Mouse (Mus musculus) right cerebral cortex, postnatal 14 days (tissue): ENCODE data around the gene Clba1.

Experiments used
- DNase-seq: peaks from one replicate; pipeline ENCODE4 v3.0.0; 2022

Gene Clba1

DNA sequence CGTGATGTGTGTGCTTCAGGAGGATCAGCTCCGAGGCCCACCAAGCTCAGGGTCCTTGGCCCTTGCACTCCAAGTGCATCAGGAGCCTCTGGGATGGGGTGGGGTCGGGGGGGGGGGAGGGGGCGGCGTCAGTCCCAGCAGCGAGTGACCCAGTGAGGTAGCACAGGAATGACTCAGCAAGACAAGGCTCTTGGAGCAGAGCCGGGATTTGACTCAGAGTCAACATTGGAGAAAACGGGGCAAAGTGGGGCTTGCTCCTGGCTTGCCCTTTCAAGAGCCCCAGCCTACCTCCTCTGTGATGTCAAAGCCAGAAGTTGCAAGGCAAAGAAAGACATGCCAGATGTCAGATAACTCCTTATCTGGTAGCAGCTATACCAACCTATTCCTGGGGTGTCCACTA, 42.4 kb downstream of the Clba1 start:
- no peak for DNase-seq

DNA sequence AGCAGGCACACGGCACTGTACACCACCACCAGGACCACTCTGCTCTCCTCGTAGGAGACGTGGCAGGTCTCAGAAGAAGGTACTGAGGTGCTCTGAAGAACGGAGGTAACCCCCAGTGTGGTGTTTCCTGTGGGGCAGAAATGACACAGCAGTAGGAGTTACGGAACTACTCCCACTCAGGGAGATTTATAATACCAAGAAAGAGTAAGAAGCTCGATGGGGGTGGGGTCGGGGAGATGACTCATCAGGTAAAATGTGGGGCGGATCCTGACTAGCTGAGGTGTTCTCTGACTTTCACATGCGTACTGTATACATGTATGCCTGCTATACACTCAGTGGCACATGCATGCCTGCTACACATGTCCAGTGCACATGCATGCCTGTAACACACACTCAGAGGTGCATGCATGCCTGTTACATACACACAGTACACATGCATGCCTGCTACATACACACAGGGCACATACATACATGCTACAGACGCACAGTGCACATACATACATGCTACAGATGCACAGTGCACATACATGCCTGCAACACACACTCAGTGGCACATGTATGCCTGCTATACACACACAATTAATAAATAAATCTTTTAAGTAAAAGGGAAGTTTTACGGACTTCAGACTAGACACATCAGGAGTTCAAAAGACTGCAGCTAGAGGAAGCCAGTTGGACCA, 44.5 kb downstream of the Clba1 start:
- no peak for DNase-seq

DNA sequence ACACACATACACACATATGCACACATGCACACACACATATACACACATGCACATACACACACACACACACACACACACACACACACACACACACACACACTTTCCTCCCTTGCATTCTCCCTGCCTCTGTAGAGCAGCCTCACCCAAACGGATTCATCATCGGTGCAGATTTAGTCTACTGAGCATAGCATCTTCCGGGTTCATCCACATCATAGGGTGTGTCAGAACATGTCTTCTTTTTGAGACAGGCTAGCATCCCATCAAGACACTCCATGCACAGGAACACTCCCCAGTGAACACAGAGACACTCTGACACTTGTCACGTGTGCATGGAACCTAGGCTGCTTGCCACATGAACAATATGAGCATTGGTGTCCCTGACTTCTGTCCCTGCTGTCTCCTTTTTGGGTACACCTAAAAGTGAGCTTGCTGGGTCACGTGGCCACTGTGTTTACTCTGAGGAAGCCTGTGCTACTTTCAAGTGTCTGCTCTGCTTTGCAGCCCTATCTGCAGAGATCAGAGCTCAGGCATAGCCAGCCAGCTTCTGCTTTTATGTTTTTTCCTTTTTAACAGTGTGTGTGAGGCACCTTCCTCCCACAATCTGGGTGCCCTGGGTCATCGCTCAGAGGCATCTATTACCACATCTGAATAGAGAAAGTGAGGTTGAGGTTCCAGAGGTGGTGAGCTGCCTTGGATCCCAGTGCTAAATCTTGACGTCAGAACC, 46.0 kb downstream of the Clba1 start:
- DNase-seq = no peak

DNA sequence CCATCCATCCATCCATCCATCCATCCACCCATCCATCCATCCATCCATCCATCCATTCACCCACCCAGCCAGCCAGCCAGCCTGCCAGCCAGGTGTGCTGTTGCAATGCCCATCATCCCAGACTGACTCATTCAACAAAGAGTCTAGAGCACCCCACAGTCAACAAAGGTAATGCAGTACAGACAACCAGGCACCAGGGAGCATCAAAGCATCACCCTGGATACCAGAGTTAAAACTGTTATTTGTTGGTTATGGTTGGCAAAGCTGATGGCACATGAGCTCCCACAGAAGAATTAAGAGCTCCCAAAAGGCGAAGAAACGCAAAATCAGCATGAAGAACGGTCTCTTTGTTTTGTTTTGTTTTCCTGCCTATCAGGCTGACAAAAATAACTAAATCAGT, 47.6 kb downstream of the Clba1 start:
- no peak for DNase-seq

DNA sequence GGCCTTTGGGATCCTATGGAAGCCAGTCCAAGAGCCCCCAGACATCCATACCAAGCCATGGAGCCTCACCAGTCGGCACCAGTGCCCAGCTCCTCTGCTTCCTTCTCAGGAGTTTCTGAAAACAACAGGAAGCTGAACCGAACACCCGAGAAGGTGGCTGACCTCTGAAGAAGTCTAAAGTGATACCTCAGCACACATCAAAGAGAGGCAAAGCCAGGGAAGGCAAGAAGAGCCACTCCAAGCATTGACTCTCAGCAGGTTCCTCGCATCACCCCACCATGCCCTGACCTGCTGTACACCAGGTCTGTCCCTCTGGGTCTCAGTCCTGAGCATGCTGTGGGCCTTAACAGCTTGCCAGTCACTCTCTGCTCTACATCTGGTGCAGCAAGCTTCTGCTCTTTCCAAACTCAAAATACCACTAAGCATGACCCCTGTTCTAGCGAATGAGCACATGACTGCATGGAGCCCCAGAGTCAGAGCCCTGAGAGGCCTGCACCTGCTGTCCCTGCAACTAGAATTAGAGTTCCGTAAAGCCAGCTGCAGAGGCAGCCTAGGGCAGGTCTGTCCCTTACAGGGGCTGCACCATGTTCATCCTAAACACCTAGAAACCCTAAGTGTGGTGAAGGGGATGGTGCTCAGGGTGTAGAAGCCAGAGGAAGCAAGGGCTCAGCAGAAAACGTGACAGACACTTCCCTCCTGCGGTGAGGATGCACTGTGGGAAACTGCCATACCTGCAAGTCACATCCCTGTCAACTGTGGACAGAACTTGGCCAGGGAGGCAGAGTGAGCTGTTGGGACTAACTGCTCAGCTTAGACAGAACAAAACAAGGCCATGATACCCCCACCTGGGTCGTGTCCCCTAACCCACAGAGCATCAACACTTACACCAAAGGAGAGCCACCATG, 48.5 kb downstream of the Clba1 start:
- no peak for DNase-seq

DNA sequence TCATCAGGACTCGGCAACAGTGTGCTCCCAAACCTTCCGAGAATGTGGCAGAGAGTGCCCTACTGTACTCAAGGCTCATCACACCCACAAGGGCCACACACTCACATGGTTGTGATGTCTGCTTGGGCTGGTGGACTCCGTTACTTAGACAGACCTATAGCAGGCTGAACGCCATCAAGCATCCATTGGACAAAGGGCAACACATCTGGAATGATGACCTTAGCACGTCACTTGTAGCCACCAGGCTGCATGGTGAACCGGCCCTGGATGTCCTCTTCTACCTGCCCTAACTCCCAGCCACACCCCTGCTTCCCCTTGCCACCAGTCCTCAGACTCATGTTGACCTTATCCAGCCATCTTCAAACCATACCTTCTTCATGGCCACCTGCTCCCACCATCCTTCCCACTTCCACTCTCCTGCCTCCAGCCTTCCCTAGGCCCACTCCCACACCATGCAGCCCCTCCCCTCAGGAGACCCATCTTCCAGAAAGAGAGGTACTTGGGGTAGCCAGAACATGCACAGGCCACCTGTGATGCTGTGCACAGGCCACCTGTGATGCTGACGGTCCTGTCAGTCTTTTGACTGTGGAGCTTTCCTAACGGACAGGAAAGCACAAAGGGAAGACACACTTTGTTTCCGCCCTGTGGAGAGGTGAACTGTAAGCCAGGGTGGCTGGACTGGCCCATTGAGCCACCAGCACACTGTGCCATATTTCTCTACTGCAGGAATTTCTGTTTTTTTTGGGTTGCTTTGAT, 50.0 kb downstream of the Clba1 start:
- DNase-seq = no peak

DNA sequence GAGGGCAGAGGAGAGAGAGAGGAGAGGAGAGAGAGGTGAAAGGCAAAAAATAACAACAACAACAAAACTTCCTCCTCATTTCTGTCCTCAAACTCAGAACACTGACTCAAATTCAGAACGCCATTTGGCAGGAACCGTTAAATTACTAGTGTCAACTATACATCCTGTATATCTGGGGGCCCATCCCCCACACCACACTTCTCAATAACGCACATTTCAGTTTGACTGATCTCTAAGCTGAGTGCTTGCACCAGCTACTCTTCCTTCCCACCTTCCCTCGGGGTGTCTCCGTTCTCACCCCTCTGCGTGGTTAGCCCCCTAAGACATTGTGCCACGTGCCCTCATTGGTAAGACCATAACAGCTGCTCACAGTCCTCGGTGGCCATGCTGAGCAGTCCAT, 51.2 kb downstream of the Clba1 start:
- DNase-seq = no peak

DNA sequence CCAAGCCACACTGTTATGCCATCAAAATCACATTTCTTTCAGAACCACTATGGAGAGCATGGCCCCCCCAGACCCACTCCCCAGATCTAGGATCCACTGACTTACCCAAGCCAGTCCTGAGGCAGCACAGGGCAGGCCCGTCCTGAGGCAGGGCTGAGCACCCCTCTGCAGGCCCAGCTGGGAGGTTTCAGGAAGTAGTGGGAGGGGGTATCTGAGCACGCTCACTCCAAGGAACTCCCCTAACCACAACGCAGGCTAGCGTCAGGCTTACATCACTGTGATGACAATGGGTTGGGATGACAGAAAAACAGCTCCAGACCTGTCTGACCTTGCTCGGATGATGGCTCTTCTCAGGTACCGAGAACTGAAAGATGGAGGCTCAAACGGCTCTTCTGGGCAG, 52.0 kb downstream of the Clba1 start:
- DNase-seq = no peak

DNA sequence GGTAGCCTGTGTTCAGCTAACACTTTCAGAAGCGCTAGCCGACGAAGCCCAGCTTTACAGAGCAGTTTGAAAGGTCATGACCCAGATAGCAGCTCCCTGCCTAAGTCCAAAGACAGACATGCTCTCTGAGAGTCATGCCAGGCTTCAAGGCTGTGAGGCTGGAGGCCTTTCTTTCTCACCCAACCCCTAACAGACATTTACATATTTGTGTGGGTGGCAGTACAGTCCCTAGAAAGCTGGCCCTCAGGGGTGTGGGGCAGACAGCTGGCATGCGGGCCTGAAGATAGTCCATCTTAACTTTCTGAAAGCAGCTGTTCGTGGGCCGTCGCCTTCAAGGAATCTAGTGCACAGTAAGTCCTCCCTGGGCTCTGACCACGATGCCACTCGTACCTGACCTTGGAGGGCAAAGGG, 53.2 kb downstream of the Clba1 start:
- no peak for DNase-seq

DNA sequence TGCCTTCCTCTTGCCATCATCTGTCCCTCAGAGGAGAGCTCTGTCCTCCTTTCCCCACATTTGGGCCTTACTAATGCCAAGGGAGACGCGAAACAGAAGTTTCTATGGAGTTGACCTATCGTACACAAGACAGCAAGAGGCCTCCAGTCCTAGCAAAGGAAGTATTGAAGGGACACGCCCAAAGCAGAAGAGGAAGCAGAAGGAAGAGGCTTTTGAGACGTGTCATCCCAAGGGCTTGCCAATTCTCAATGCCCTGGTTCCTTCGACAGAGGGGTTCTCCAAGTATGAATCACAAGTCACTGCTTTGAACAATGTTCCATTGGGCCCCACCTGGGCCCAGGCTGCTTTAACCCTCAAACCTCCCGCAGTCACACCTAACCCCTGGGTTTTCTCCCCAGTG, 56.1 kb downstream of the Clba1 start:
- DNase-seq = no peak
